Mouse (Mus musculus) lung, embryonic 16.5 days (tissue): ENCODE data around the gene Tcam1. TPM values are rescaled to one million over a fixed set of nuclear protein-coding genes. Genes with fewer than 3 reads are reported as not detected.

ENCODE experiments used
- ATAC-seq: fragments of 200-750 bp; cut with Nextera tagmentation; 2 replicates; pipeline ENCODE4 v1.8.0; 2017; ENCODE audit warnings: low read depth, mild to moderate bottlenecking, moderate library complexity
- H3K27ac ChIP-seq: fragments of 300-500 bp; sonication (generic); 2 replicates; pipeline ENCODE4 v1.5.1; 2014; ENCODE audit warnings: mild to moderate bottlenecking, control low read depth, low read length
- H3K27me3 ChIP-seq: fragments of 300-500 bp; sonication (generic); 2 replicates; pipeline ENCODE4 v1.6.1; 2014; ENCODE audit warnings: low read depth, low read length, mixed read lengths; ENCODE audit not compliant: control insufficient read depth, insufficient read depth
- H3K36me3 ChIP-seq: fragments of 300-500 bp; sonication (generic); 2 replicates; pipeline ENCODE4 v1.6.1; 2014; ENCODE audit warnings: low read length; ENCODE audit not compliant: control insufficient read depth, insufficient read depth
- H3K4me1 ChIP-seq: fragments of 300-500 bp; sonication (generic); replicated peaks from 2 replicates; pipeline ENCODE4 v1.6.1; 2014; ENCODE audit warnings: low read length, mixed read lengths; ENCODE audit not compliant: control insufficient read depth, insufficient read depth
- H3K4me2 ChIP-seq: fragments of 300-500 bp; sonication (generic); 2 replicates; pipeline ENCODE4 v1.6.1; 2014; ENCODE audit warnings: low read depth, low read length, control low read depth
- H3K4me3 ChIP-seq: fragments of 300-500 bp; sonication (generic); 2 replicates; pipeline ENCODE4 v1.5.1; 2014; ENCODE audit warnings: mild to moderate bottlenecking, low read length, control low read depth
- H3K9ac ChIP-seq: fragments of 300-500 bp; sonication (generic); 2 replicates; pipeline ENCODE4 v1.6.1; 2014; ENCODE audit warnings: low read length, control low read depth
- H3K9me3 ChIP-seq: fragments of 300-500 bp; sonication (generic); 2 replicates; pipeline ENCODE4 v1.6.1; 2016; ENCODE audit warnings: low read length; ENCODE audit not compliant: control insufficient read depth
- WGBS: fragments of 180-500 bp; shearing (Covaris S2); extraction: QIAGEN DNeasy Blood & Tissue Kit; methylation state at CpG from one replicate; pipeline ENCODE4 v1.1.7; 2014; 5-methylcytosine and 5-hydroxymethylcytosine counted together
- polyA plus RNA-seq: library from polyadenylated mRNA; unstranded; fragments of >200 nt; fragmentation: Nextera tagmentation; extraction: Ambion mirVana; gene quantifications from 2 replicates; pipeline ENCODE4 v1.2.1, GENCODE M21; 2015

The Tcam1 gene
- polyA plus RNA-seq, 1 experiment from 2014 or later, result 0.29 TPM

DNA sequence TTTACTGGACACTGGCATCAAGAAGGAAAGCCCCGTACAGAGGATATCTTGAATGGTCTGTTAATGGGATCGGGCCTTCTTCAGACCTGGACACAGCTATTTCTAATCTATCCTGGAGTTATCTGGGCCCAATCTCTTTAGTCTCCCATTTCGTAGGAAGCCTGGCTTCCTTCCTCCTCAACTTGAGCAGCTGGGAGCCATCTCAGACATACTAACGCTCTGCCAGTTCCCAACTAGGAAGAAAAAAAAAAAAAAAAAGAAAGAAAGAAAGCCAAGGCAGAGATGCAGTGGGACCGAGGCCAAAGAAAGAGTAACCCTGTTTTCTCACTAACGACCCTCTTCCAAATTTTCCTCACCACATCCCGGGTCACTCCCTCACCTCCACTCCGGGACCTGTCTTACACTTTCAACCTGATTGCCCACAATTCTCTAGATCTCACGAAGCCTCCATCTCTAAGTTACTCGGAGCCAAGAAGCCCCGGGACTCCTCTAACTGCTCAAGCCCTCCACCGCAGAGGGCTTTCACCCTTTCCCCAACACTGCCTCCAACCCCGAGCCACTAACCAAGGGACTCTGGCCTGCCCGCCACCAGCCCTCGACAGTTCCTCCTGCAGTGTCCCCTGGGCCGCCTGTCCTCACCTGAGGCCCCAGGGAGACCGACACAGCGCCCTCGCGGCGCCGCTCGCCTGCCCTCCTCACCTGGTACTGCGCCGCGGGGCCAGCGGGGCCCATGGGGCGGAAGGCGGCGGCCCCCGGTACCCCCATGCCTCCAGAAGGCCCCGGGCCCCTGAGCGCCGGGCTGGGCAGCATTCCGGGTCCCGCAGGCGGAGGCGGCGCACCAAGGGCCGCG lies 4.5 kb upstream of the Tcam1 start:
- Histone ChIP-seq H3K36me3 (peaks cover 7% of the 10 kb centered on the region), H3K4me3 (peak overlapping the region; percentile 92), H3K27ac (peak overlapping the region; percentile 99), H3K4me2 (peak overlapping the region; percentile 84), H3K4me1 (peaks cover 55% of the 10 kb centered on the region), H3K9ac (peak overlapping the region; percentile 100), H3K9me3 (no peaks in the 10 kb centered on the region), H3K27me3 (no peaks in the 10 kb centered on the region)
- WGBS, result under 1% methylated on average over 37 of the region's 41 CpGs
- ATAC-seq, result peak; percentile 27

DNA sequence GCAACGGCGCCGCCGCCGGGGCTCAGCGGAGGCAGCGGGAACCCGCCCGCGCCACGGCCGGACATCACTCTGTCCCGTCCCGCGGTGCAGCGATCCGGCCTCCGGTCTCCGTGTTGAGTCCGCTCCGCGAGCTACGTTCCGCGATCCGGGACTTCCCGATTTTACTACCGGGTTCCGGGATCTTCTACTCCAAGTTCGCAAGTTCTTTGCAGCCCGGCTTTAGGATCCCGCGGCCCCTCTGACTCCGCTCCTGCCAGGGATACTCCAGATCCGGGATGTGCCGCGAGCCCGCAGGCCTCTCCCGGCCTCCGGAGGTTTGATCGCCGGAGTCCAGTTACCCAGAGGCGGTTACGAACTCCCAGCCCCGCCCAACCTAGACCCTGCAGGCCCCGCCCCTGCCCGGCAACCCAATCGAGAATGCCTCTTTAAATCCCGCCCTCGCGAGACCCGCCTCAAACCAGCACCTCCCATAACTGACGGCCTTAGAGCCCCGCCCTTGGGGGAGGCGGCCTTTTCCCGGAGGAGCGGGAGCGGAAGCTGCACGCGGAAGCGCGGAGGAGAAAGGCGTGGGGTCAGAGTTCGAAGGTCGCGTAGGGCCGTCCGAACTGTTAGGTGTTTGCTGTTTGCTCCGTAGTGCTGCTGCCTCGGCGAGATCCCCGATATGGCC lies 3.7 kb upstream of the Tcam1 start, which contains the start of gene Smarcd2:
TSS of gene Smarcd2 (minus strand) at position 329 of the 667 bp plus-strand sequence.
- peak within 1 kb of the TSS; percentile 92 for H3K4me3 ChIP-seq
- peaks cover 51% of the 10 kb centered on the region for H3K4me1 ChIP-seq
- no peaks in the 10 kb centered on the region for H3K27me3 ChIP-seq
- no peaks in the 10 kb centered on the region; the same call in 1 of the 2 replicates for H3K36me3 ChIP-seq
- H3K4me2 ChIP-seq, result peak within 1 kb of the TSS; percentile 84
- ATAC-seq, result peak; percentile 92
- no peaks in the 10 kb centered on the region for H3K9me3 ChIP-seq
- H3K27ac ChIP-seq, result peak within 1 kb of the TSS; percentile 99
- WGBS, result under 1% methylated on average over 69 of the region's 72 CpGs
- peak within 1 kb of the TSS; percentile 100 for H3K9ac ChIP-seq

DNA sequence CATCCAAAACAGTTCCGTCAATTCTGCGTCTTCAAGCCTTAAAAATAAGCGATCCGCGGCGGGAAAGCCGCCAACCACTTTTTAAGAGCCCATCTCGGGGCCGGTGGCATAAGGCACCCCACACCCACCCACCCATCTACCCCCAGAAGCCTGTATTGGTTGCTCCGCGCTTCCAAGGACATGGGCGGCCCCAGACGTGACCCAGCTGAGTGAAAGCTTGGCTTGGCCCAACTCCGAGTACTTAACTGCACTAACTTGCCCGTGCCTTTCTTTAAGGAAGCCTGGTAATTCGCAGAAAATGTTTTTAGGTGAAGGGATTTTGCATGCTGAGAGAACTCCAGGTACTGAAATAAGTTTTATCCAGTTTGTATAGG lies 3.2 kb upstream of the Tcam1 start:
- Histone ChIP-seq H3K27me3 (no peaks in the 10 kb centered on the region), H3K9ac (peak overlapping the region; percentile 74), H3K4me2 (peak overlapping the region; percentile 79), H3K4me3 (peak overlapping the region; percentile 92), H3K4me1 (peaks cover 46% of the 10 kb centered on the region), H3K27ac (peak overlapping the region; percentile 92), H3K36me3 (no peaks in the 10 kb centered on the region), H3K9me3 (no peaks in the 10 kb centered on the region)
- WGBS, result 6% methylated on average over 16 of the region's 16 CpGs
- ATAC-seq, result no peak

DNA sequence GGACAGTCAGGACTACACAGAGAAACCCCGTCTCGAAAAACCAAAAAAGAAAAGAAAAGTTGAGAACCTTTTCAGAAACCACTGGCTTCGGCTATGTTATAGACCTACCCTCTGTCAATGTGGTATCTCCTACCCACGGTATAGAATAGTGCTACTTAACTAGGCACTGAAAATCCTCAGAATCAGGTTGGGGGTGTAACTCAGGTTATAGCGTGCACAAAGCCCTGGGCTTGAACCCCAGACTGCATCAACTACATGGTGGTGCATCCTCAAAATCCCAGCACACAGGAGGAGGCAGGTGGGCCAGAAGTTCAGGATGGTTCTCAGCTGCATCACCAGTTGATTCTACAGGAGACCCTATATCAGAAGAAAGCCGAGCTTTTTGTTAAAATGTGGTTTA lies 2.7 kb upstream of the Tcam1 start:
- Histone ChIP-seq H3K36me3 (no peaks in the 10 kb centered on the region), H3K4me3 (peak overlapping the region; percentile 92), H3K9me3 (no peaks in the 10 kb centered on the region), H3K4me2 (peak overlapping the region; percentile 79), H3K27ac (peak overlapping the region; percentile 92), H3K4me1 (peaks cover 40% of the 10 kb centered on the region), H3K27me3 (no peaks in the 10 kb centered on the region), H3K9ac (no peak overlapping the region)
- 92% methylated on average over 6 of the region's 6 CpGs for WGBS
- ATAC-seq, result no peak

DNA sequence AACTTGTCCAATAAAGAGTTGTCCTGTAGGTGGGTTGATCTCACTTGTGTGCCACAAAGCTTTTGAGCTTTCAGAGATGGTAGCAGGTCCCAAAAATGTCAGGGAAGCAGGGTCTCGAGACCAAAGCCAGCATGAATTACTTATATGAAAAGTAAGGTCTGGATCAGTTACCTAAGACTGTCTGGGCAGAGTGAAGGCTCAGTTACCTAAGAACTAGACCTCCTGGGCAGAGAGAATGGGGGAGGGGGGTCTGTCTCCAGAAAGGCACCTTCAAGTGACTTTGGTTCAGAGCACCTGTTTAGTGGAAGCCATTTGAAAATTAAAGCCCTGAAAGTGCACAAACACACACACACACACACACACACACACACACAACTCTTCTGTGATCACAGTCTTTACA lies 2.1 kb upstream of the Tcam1 start:
- Histone ChIP-seq H3K9me3 (no peaks in the 10 kb centered on the region), H3K27ac (peak overlapping the region; percentile 92), H3K4me2 (no peak overlapping the region), H3K4me1 (peaks cover 35% of the 10 kb centered on the region), H3K4me3 (no peak overlapping the region), H3K36me3 (no peaks in the 10 kb centered on the region), H3K9ac (no peak overlapping the region), H3K27me3 (no peaks in the 10 kb centered on the region)
- WGBS, result 84% methylated on average over 1 of the region's 1 CpGs
- ATAC-seq, result no peak

DNA sequence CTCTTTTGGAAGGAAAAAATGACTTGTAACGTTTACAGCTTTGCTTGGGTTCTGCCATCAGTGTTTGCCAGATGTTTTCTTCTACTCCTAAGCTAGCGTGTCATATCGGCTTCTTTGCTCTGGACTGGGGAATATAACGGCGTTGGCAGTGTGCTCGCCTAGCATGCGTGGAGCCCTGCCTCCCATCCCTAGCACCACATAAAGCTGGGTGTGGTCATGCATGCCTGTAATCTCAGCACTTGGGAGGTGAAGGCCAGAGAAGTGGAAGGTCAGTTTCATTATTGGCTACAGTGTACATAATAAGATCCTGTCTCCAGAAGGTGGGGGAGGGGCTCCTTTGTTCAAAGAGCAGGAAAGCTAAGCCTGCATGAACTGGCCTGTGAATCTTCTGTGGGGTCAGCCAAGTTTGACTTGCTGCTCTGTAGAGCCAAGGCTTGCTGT lies 1.5 kb upstream of the Tcam1 start:
- peak; percentile 48 for ATAC-seq
- no peak overlapping the region for H3K4me2 ChIP-seq
- no peak overlapping the region for H3K9ac ChIP-seq
- no peaks in the 10 kb centered on the region for H3K9me3 ChIP-seq
- whole genome bisulfite sequencing, result 40% methylated on average over 7 of the region's 7 CpGs
- H3K27ac ChIP-seq, result peak overlapping the region; percentile 92
- no peaks in the 10 kb centered on the region for H3K27me3 ChIP-seq
- H3K4me1 ChIP-seq, result peaks cover 34% of the 10 kb centered on the region
- H3K36me3 ChIP-seq, result no peaks in the 10 kb centered on the region
- no peak overlapping the region for H3K4me3 ChIP-seq

DNA sequence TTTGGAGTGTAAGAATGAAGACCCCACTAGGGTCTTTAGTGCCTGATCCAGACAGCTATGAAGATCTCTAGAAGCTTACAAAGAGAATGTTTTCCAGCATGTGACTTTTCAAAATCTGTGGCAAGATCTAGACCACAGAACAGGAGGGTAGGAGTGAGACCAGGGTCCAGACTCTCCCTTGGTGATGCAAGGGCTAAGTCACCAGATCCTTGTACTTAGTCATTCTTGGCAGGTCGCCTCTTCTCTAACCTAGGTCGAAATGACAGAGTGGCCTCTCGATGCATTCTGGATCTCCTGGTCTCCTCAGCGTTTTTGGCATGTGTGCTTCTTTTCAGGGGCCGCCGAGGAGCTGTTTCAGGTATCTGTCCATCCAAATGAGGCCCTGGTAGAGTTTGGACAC lies 6.0 kb downstream of the Tcam1 start:
- ATAC-seq, result no peak
- no peak overlapping the region for H3K4me3 ChIP-seq
- no peak overlapping the region for H3K4me2 ChIP-seq
- H3K36me3 ChIP-seq, result no peaks in the 10 kb centered on the region
- no peaks in the 10 kb centered on the region for H3K27me3 ChIP-seq
- H3K4me1 ChIP-seq, result 0 out of 2 replicates have a peak, but pooled peaks cover 4% of the 10 kb centered on the region
- H3K9me3 ChIP-seq, result no peaks in the 10 kb centered on the region
- no peak overlapping the region for H3K27ac ChIP-seq
- H3K9ac ChIP-seq, result no peak overlapping the region
- 73% methylated on average over 6 of the region's 6 CpGs for WGBS

DNA sequence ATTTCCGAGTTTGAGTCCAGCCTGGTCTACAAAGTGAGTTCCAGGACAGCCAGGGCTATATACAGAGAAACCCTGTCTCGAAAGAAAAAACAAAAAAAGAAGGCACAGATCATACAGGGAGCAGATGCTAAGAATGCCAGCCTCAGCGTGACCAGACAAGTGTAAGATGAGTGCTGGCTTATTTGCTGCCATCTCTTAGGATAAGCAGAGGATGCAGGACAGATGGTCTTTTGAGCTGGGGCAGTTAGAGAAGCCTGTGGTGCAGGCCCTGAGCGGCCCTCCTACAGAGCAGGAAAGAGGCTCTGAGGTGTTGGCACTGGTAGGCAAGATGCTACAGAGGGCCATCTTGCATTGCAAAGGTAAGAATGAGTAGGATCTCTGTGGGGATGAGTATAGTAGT lies 6.9 kb downstream of the Tcam1 start:
- Histone ChIP-seq H3K27me3 (no peaks in the 10 kb centered on the region), H3K9me3 (no peaks in the 10 kb centered on the region), H3K4me1 (0 out of 2 replicates have a peak, but pooled peaks cover 4% of the 10 kb centered on the region), H3K4me2 (no peak overlapping the region), H3K27ac (no peak overlapping the region), H3K4me3 (no peak overlapping the region), H3K9ac (no peak overlapping the region), H3K36me3 (no peaks in the 10 kb centered on the region)
- WGBS, result 72% methylated on average over 4 of the region's 4 CpGs
- ATAC-seq, result no peak

DNA sequence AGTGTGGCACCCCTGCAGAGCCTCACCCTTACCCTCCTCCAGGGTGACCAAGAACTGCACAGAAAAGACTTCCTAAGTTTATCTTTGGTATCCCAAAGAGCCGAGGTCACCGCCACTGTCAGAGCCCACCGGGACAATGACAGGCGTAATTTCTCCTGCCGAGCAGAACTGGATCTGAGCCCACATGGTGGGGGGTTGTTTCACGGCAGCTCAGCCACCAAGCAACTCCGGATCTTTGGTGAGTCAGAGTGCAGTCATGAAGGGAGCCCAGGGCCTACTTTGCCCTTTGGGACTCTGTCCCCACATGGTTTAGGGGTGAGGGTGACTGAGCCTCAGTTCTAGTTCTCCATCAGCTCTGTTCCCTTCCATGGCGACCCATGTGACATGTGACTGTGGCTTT lies 7.7 kb downstream of the Tcam1 start:
- Histone ChIP-seq H3K27me3 (no peaks in the 10 kb centered on the region), H3K9ac (no peak overlapping the region), H3K4me2 (no peak overlapping the region), H3K9me3 (no peaks in the 10 kb centered on the region), H3K4me3 (no peak overlapping the region), H3K36me3 (no peaks in the 10 kb centered on the region), H3K4me1 (0 out of 2 replicates have a peak, but pooled peaks cover 4% of the 10 kb centered on the region), H3K27ac (no peak overlapping the region)
- 47% methylated on average over 8 of the region's 8 CpGs for WGBS
- ATAC-seq, result no peak
